Mouse (Mus musculus): ENCODE results near the gene Hist1h4d. TPM values are rescaled to one million over a fixed set of nuclear protein-coding genes. Genes with fewer than 3 reads are reported as not detected.
"Not testable (repeated sequence)": the region's sequence is repeated elsewhere in the genome, so short reads cannot be mapped to it uniquely, and the experiment has no call there.

Hist1h4d gene
- polyA plus RNA-seq, 1 experiment = 13.8 TPM

- no peak for TF ChIP-seq POLR2A (IDR thresholded peaks at IDR 0.05; ENCODE audit: low read depth, low read length)
- TF ChIP-seq CTCF (IDR thresholded peaks at IDR 0.05; ENCODE audit: extremely low read depth, insufficient read length, insufficient replicate concordance, low read depth, low read length) = no peak
- 0 out of 2 replicates have a peak overlapping the region, but pooled peaks have one; percentile 11 for H3K27ac ChIP-seq (ENCODE audit: insufficient read depth, low read depth, low read length)
- H3K27me3 ChIP-seq (ENCODE audit: control insufficient read depth, insufficient read depth, low read length) = no peaks in the 10 kb centered on the region
- 15% methylated on average over 7 of the region's 7 CpGs for WGBS
- H3K4me3 ChIP-seq (ENCODE audit: low read depth, low read length) = no peak overlapping the region
- H3K4me1 ChIP-seq (ENCODE audit: control insufficient read depth, insufficient read depth, insufficient read length, low read length) = peaks cover 7% of the 10 kb centered on the region; the same call in 1 of the 2 replicates
- H3K36me3 ChIP-seq (ENCODE audit: control insufficient read depth, insufficient read depth, low read length) = no peaks in the 10 kb centered on the region
Observed at GRCm38 (mm10) chr13:23536076-23536822, 45.1 kb upstream of the Hist1h4d start.

- Histone ChIP-seq H3K27ac (ENCODE audit: insufficient read depth, low read depth, low read length) (no peak overlapping the region), H3K27me3 (ENCODE audit: control insufficient read depth, insufficient read depth, low read length) (no peaks in the 10 kb centered on the region), H3K4me1 (ENCODE audit: control insufficient read depth, insufficient read depth, insufficient read length, low read length) (peaks cover 7% of the 10 kb centered on the region; the same call in 1 of the 2 replicates), H3K36me3 (ENCODE audit: control insufficient read depth, insufficient read depth, low read length) (no peaks in the 10 kb centered on the region), H3K4me3 (ENCODE audit: low read depth, low read length) (no peak overlapping the region)
- 54% methylated on average over 3 of the region's 3 CpGs for WGBS
- no peak for TF ChIP-seq CTCF (IDR thresholded peaks at IDR 0.05; ENCODE audit: extremely low read depth, insufficient read length, insufficient replicate concordance, low read depth, low read length)
Observed at GRCm38 (mm10) chr13:23537006-23537710, 44.2 kb upstream of the Hist1h4d start.

- WGBS = 84% methylated on average over 5 of the region's 5 CpGs
- Histone ChIP-seq H3K36me3 (ENCODE audit: control insufficient read depth, insufficient read depth, low read length) (no peaks in the 10 kb centered on the region), H3K4me1 (ENCODE audit: control insufficient read depth, insufficient read depth, insufficient read length, low read length) (peaks cover 7% of the 10 kb centered on the region; the same call in 1 of the 2 replicates), H3K4me3 (ENCODE audit: low read depth, low read length) (no peak overlapping the region), H3K27ac (ENCODE audit: insufficient read depth, low read depth, low read length) (no peak overlapping the region), H3K27me3 (ENCODE audit: control insufficient read depth, insufficient read depth, low read length) (no peaks in the 10 kb centered on the region)
- TF ChIP-seq POLR2A (IDR thresholded peaks at IDR 0.05; ENCODE audit: low read depth, low read length) = no peak
- TF ChIP-seq CTCF (IDR thresholded peaks at IDR 0.05; ENCODE audit: extremely low read depth, insufficient read length, insufficient replicate concordance, low read depth, low read length) = no peak
Observed at GRCm38 (mm10) chr13:23538249-23538648, 43.1 kb upstream of the Hist1h4d start.

- H3K4me1 ChIP-seq (ENCODE audit: control insufficient read depth, insufficient read depth, insufficient read length, low read length); H3K4me3 ChIP-seq (ENCODE audit: low read depth, low read length); H3K27ac ChIP-seq (ENCODE audit: insufficient read depth, low read depth, low read length); H3K36me3 ChIP-seq (ENCODE audit: control insufficient read depth, insufficient read depth, low read length); H3K27me3 ChIP-seq (ENCODE audit: control insufficient read depth, insufficient read depth, low read length): not testable (repeated sequence)
- WGBS = 76% methylated on average over 1 of the region's 1 CpGs
Observed at GRCm38 (mm10) chr13:23539821-23540220, 41.6 kb upstream of the Hist1h4d start.

- peaks cover 3% of the 10 kb centered on the region; the same call in 1 of the 2 replicates for H3K4me1 ChIP-seq (ENCODE audit: control insufficient read depth, insufficient read depth, insufficient read length, low read length)
- H3K27me3 ChIP-seq (ENCODE audit: control insufficient read depth, insufficient read depth, low read length) = no peaks in the 10 kb centered on the region
- H3K27ac ChIP-seq (ENCODE audit: insufficient read depth, low read depth, low read length) = no peak overlapping the region
- TF ChIP-seq POLR2A (IDR thresholded peaks at IDR 0.05; ENCODE audit: low read depth, low read length) = no peak
- TF ChIP-seq CTCF (IDR thresholded peaks at IDR 0.05; ENCODE audit: extremely low read depth, insufficient read length, insufficient replicate concordance, low read depth, low read length) = no peak
- WGBS = 83% methylated on average over 3 of the region's 3 CpGs
- no peak overlapping the region for H3K4me3 ChIP-seq (ENCODE audit: low read depth, low read length)
- H3K36me3 ChIP-seq (ENCODE audit: control insufficient read depth, insufficient read depth, low read length) = no peaks in the 10 kb centered on the region
Observed at GRCm38 (mm10) chr13:23541497-23541896, 39.9 kb upstream of the Hist1h4d start.

- H3K27me3 ChIP-seq (ENCODE audit: control insufficient read depth, insufficient read depth, low read length); H3K36me3 ChIP-seq (ENCODE audit: control insufficient read depth, insufficient read depth, low read length); H3K4me1 ChIP-seq (ENCODE audit: control insufficient read depth, insufficient read depth, insufficient read length, low read length): not testable (repeated sequence)
- WGBS = 14% methylated on average over 3 of the region's 3 CpGs
- H3K27ac ChIP-seq (ENCODE audit: insufficient read depth, low read depth, low read length) = peak overlapping the region; percentile 92
- peak overlapping the region; percentile 92 for H3K4me3 ChIP-seq (ENCODE audit: low read depth, low read length)
Observed at GRCm38 (mm10) chr13:23542225-23542980, 39.0 kb upstream of the Hist1h4d start.

GRCm38 (mm10) chr13:23542999-23543607, 38.3 kb upstream of the Hist1h4d start, which contains the start of gene Hist1h2bh:
TSS of gene Hist1h2bh (minus strand) at chr13:23543392.
- Histone ChIP-seq H3K27ac (ENCODE audit: insufficient read depth, low read depth, low read length) (peak within 1 kb of the TSS; percentile 92), H3K4me3 (ENCODE audit: low read depth, low read length) (peak within 1 kb of the TSS; percentile 92)
- not testable (repeated sequence) for H3K36me3 ChIP-seq (ENCODE audit: control insufficient read depth, insufficient read depth, low read length); H3K4me1 ChIP-seq (ENCODE audit: control insufficient read depth, insufficient read depth, insufficient read length, low read length); H3K27me3 ChIP-seq (ENCODE audit: control insufficient read depth, insufficient read depth, low read length)
- TF ChIP-seq POLR2A (IDR thresholded peaks at IDR 0.05; ENCODE audit: low read depth, low read length) = peak; percentile 53; the same call in 1 of the 2 replicates
- under 1% methylated on average over 36 of the region's 42 CpGs for WGBS

Measured in small intestine, adult 2 months (tissue).